29 mouse cellular contexts compared by ENCODE assay signal in the genomic region with DNA sequence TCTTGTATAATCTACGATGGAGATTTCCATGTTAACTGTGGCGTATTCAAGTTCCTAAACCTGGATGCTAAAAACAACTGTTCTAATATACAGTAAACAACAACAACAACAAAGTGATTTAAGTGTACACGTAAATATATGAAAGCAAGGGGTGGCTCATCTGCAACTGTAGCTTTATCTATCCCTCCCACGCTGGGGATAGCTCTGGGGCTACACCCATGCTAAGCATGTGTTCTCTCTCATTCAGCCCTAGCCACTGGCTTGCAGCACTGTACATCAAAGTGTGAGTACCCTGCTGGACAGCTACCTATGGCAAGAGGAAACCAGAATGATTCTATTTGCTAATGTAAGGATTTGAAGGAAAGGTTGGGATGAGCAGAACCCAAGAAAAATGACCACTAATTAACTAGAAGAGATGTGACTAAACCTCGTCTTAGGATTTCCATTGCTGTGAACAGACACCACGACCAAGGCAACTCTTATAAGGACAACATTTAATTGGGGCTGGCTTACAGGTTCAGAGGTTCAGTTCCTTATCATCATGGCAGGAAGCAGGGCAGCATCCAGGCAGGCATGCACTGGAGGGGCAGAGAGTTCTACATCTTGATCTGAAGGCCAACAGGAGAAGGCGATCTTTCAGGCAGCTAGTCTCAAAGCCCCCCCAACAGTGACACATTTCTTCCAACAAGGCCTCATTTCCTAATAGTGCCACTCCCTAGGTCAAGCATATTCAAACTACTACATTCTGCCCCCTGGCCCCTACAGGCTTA. TPM values are rescaled to one million over a fixed set of nuclear protein-coding genes. Genes with fewer than 3 reads are reported as not detected.
DNase-seq lines count a peak whose midpoint lies in the region; ATAC-seq and TF ChIP-seq lines count a peak whose summit lies in the region.
"Had no signal": no experiment of that assay in that cellular context is flagged by ENCODE, and none has a peak within 500 bp of the region (broad histone marks: within the 10 kb centered on the region; RNA-seq: fewer than 3 reads in every experiment).

No protein-coding gene starts in this region.

- WGBS in intestine, embryonic 16.5 days: 93% methylated on average over 7 of the region's 7 CpGs
- 96% methylated on average over 7 of the region's 7 CpGs for WGBS in intestine, postnatal 0 days
- WGBS in bone marrow, adult 2 months: 81% methylated on average over 7 of the region's 7 CpGs
- 53% methylated on average over 7 of the region's 7 CpGs for WGBS in liver, embryonic 15.5 days (ENCODE audit: insufficient replicate concordance)
- 97% methylated on average over 7 of the region's 7 CpGs for WGBS in forebrain, embryonic 15.5 days
- 96% methylated on average over 7 of the region's 7 CpGs for WGBS in lung, adult 2 months

- H3K27me3 ChIP-seq in intestine, embryonic 16.5 days (replicated peaks; ENCODE audit: control insufficient read depth, insufficient read depth, low read length): no peaks in the 10 kb centered on the region
- no peaks in the 10 kb centered on the region for H3K27me3 ChIP-seq in intestine, postnatal 0 days (replicated peaks; ENCODE audit: control insufficient read depth, insufficient read depth, low read length)
- no peaks in the 10 kb centered on the region for H3K27me3 ChIP-seq in liver, embryonic 15.5 days
- H3K27me3 ChIP-seq in forebrain, embryonic 15.5 days: no peaks in the 10 kb centered on the region
- H3K27me3 ChIP-seq: forebrain, embryonic 12.5 days; intestine, embryonic 15.5 days; neural tube, embryonic 13.5 days had no signal

- H3K4me1 ChIP-seq in intestine, embryonic 16.5 days (ENCODE audit: control insufficient read depth, insufficient read depth, low read length): no peaks in the 10 kb centered on the region
- H3K4me1 ChIP-seq in intestine, postnatal 0 days (replicated peaks; ENCODE audit: control insufficient read depth, insufficient read depth, low read length): no peaks in the 10 kb centered on the region
- peaks cover 2% of the 10 kb centered on the region; the same call in 1 of the 2 replicates for H3K4me1 ChIP-seq in bone marrow, adult 2 months (ENCODE audit: control insufficient read depth, insufficient read depth, low read length)
- H3K4me1 ChIP-seq in liver, embryonic 15.5 days (replicated peaks): peaks cover 48% of the 10 kb centered on the region
- no peaks in the 10 kb centered on the region for H3K4me1 ChIP-seq in forebrain, embryonic 15.5 days
- no peaks in the 10 kb centered on the region for H3K4me1 ChIP-seq in lung, adult 2 months (ENCODE audit: control insufficient read depth, insufficient read depth, low read length)
- H3K4me1 ChIP-seq: embryonic facial prominence, embryonic 10.5 days; forebrain, embryonic 12.5 days; hindbrain, embryonic 10.5 days; intestine, embryonic 15.5 days; neural tube, embryonic 13.5 days had no signal

- H3K27ac ChIP-seq in intestine, embryonic 16.5 days (ENCODE audit: low read length): no peak overlapping the region
- H3K27ac ChIP-seq in intestine, postnatal 0 days (ENCODE audit: low read depth, low read length): no peak overlapping the region
- H3K27ac ChIP-seq in bone marrow, adult 2 months (ENCODE audit: control insufficient read depth, insufficient read depth, low read depth, low read length, poor library complexity): peak overlapping the region; percentile 58; the same call in 1 of the 2 replicates
- peak overlapping the region; percentile 90 for H3K27ac ChIP-seq in liver, embryonic 15.5 days (replicated peaks)
- H3K27ac ChIP-seq in forebrain, embryonic 15.5 days (replicated peaks): no peak overlapping the region
- H3K27ac ChIP-seq: embryonic facial prominence, embryonic 10.5 days; forebrain, embryonic 12.5 days; gastrocnemius, adult 2 months; hindbrain, embryonic 10.5 days; intestine, embryonic 15.5 days; left cerebral cortex, adult 2 months; neural tube, embryonic 13.5 days had no signal

- 0 out of 2 replicates have a peak, but pooled peaks have one; percentile 58 for ATAC-seq in intestine, embryonic 16.5 days
- ATAC-seq in intestine, postnatal 0 days: no peak
- ATAC-seq in erythroid progenitor cell, adult 5-6 weeks (replicated peaks; ENCODE audit: low FRiP score, poor library complexity, severe bottlenecking): peak; percentile 100
- ATAC-seq in liver, embryonic 15.5 days (ENCODE audit: insufficient read depth): peak; percentile 99
- no peak for ATAC-seq in forebrain, embryonic 15.5 days (replicated peaks)
- ATAC-seq: CD4-positive, CD25-positive, alpha-beta regulatory T cell, adult 4 months; hindbrain, embryonic 16.5 days; intestine, embryonic 15.5 days had no signal

- no peak for TF ChIP-seq POLR2A in bone marrow, adult 2 months (IDR thresholded peaks at IDR 0.05; ENCODE audit: borderline replicate concordance, control insufficient read depth, low read depth, low read length)
- TF ChIP-seq POLR2A in lung, adult 2 months (IDR thresholded peaks at IDR 0.05; ENCODE audit: borderline replicate concordance, extremely low read depth, low read depth, low read length): no peak

- 0 out of 2 replicates have a peak, but pooled peaks cover 6% of the 10 kb centered on the region for H3K9me3 ChIP-seq in intestine, embryonic 16.5 days (ENCODE audit: control insufficient read depth, low read length)
- 0 out of 2 replicates have a peak, but pooled peaks cover 5% of the 10 kb centered on the region for H3K9me3 ChIP-seq in intestine, postnatal 0 days (ENCODE audit: control insufficient read depth)
- no peaks in the 10 kb centered on the region for H3K9me3 ChIP-seq in liver, embryonic 15.5 days (replicated peaks)
- H3K9me3 ChIP-seq in forebrain, embryonic 15.5 days: peaks cover 9% of the 10 kb centered on the region
- H3K9me3 ChIP-seq: intestine, embryonic 15.5 days had no signal

- no peak for TF ChIP-seq CTCF in intestine, postnatal 0 days (IDR thresholded peaks at IDR 0.05; ENCODE audit: low read depth)
- TF ChIP-seq CTCF in bone marrow, adult 2 months (IDR thresholded peaks at IDR 0.05; ENCODE audit: control insufficient read depth, insufficient read depth, low read length): no peak
- TF ChIP-seq CTCF in lung, adult 2 months (IDR thresholded peaks at IDR 0.05; ENCODE audit: insufficient read depth, low read length): no peak

- DNase-seq in lung, adult 2 months: no peak
- no peak for DNase-seq in adrenal gland, adult (ENCODE audit: inconsistent age in 2 of 2, low spot score in 1 of 2)
- DNase-seq: adrenal gland, postnatal 10 days; cerebellum, adult 11 months; cerebellum, adult 9-11 months; gastrocnemius, adult 2 months; heart, postnatal 10 days; kidney, postnatal 36 days; layer of hippocampus, adult 9-11 months; lung, adult 18-20 months; lung, postnatal 14 days; midbrain, embryonic 14.5 days; retina, postnatal 1 day; thymus, adult 2 months had no signal

- H3K9ac ChIP-seq in intestine, embryonic 16.5 days (ENCODE audit: low read depth, low read length): no peak overlapping the region
- H3K9ac ChIP-seq in intestine, postnatal 0 days (ENCODE audit: low read depth, low read length): no peak overlapping the region
- H3K9ac ChIP-seq in liver, embryonic 15.5 days: no peak overlapping the region
- no peak overlapping the region for H3K9ac ChIP-seq in forebrain, embryonic 15.5 days (replicated peaks)
- H3K9ac ChIP-seq: forebrain, embryonic 12.5 days; intestine, embryonic 15.5 days; neural tube, embryonic 13.5 days had no signal

- H3K4me3 ChIP-seq in intestine, embryonic 16.5 days (ENCODE audit: low read length): no peak overlapping the region
- no peak overlapping the region for H3K4me3 ChIP-seq in intestine, postnatal 0 days (ENCODE audit: low read depth, low read length)
- no peak overlapping the region for H3K4me3 ChIP-seq in bone marrow, adult 2 months (replicated peaks; ENCODE audit: control insufficient read depth, low read depth, low read length)
- no peak overlapping the region for H3K4me3 ChIP-seq in liver, embryonic 15.5 days (replicated peaks)
- no peak overlapping the region for H3K4me3 ChIP-seq in forebrain, embryonic 15.5 days
- no peak overlapping the region for H3K4me3 ChIP-seq in lung, adult 2 months (replicated peaks; ENCODE audit: extremely low read depth, low read depth, low read length)
- H3K4me3 ChIP-seq: embryonic facial prominence, embryonic 10.5 days; forebrain, embryonic 12.5 days; gastrocnemius, adult 2 months; hindbrain, embryonic 10.5 days; intestine, embryonic 15.5 days; left cerebral cortex, adult 2 months; neural tube, embryonic 13.5 days had no signal

- H3K4me2 ChIP-seq in intestine, embryonic 16.5 days (ENCODE audit: low read depth, low read length): no peak overlapping the region
- no peak overlapping the region for H3K4me2 ChIP-seq in intestine, postnatal 0 days (replicated peaks; ENCODE audit: low read depth)
- peak overlapping the region; percentile 48 for H3K4me2 ChIP-seq in liver, embryonic 15.5 days
- H3K4me2 ChIP-seq in forebrain, embryonic 15.5 days (replicated peaks): no peak overlapping the region
- H3K4me2 ChIP-seq: forebrain, embryonic 12.5 days; heart, embryonic 11.5 days; intestine, embryonic 15.5 days; neural tube, embryonic 13.5 days had no signal

- peaks cover 10% of the 10 kb centered on the region for H3K36me3 ChIP-seq in intestine, embryonic 16.5 days (ENCODE audit: control insufficient read depth, insufficient read depth, low read length)
- H3K36me3 ChIP-seq in intestine, postnatal 0 days (ENCODE audit: control insufficient read depth, insufficient read depth): 0 out of 2 replicates have a peak, but pooled peaks cover 9% of the 10 kb centered on the region
- peaks cover 37% of the 10 kb centered on the region for H3K36me3 ChIP-seq in liver, embryonic 15.5 days (replicated peaks)
- peaks cover 26% of the 10 kb centered on the region for H3K36me3 ChIP-seq in forebrain, embryonic 15.5 days

RNA-seq across cellular contexts. Expression of a gene that starts 12.5 kb away (rescaled TPM):
- polyA plus RNA-seq in intestine, embryonic 16.5 days (2015; fragmentation: Nextera tagmentation; extraction: Ambion mirVana): 10.0 and 11.4 TPM in 2 replicates
- polyA plus RNA-seq in intestine, postnatal 0 days (2015; fragmentation: Nextera tagmentation; extraction: Ambion mirVana): 10.3 and 10.9 TPM in 2 replicates
- polyA plus RNA-seq in bone marrow, adult 2 months (2011; ENCODE audit: insufficient read depth, insufficient read length, low replicate concordance, missing spikeins): 16.3 and 35.4 TPM in 2 replicates
- total RNA-seq in erythroid progenitor cell, adult 5-6 weeks (2015; ENCODE audit: low replicate concordance): 25.2 and 44.4 TPM in 2 replicates
- 40.4 and 62.9 TPM in 2 replicates for total RNA-seq in erythroid progenitor cell, adult 5-6 weeks (2017; ENCODE audit: low replicate concordance)
- 7.6 and 8.8 TPM in 2 replicates for polyA plus RNA-seq in liver, embryonic 15.5 days (2015; fragmentation: Nextera tagmentation; extraction: Ambion mirVana)
- polyA plus RNA-seq in forebrain, embryonic 15.5 days (2015; fragmentation: Nextera tagmentation; extraction: Ambion mirVana): 17.2 and 18.7 TPM in 2 replicates
- polyA plus RNA-seq in lung, adult 2 months (2012; rRNA removed): 19.3 and 22.0 TPM in 2 replicates

RNA-seq across cellular contexts. Expression of a gene that starts 55.4 kb away (rescaled TPM):
- polyA plus RNA-seq in intestine, embryonic 16.5 days (2015; fragmentation: Nextera tagmentation; extraction: Ambion mirVana): 4.6 and 5.8 TPM in 2 replicates
- 1.8 and 1.9 TPM in 2 replicates for polyA plus RNA-seq in intestine, postnatal 0 days (2015; fragmentation: Nextera tagmentation; extraction: Ambion mirVana)
- 1.1 and 2.5 TPM in 2 replicates for polyA plus RNA-seq in bone marrow, adult 2 months (2011; ENCODE audit: insufficient read depth, insufficient read length, low replicate concordance, missing spikeins)
- 1.1 TPM in 1 of 2 replicates, not detected in the other for total RNA-seq in erythroid progenitor cell, adult 5-6 weeks (2015; ENCODE audit: low replicate concordance)
- total RNA-seq in erythroid progenitor cell, adult 5-6 weeks (2017; ENCODE audit: low replicate concordance): not detected in 2 replicates
- 1.3 and 1.4 TPM in 2 replicates for polyA plus RNA-seq in liver, embryonic 15.5 days (2015; fragmentation: Nextera tagmentation; extraction: Ambion mirVana)
- polyA plus RNA-seq in forebrain, embryonic 15.5 days (2015; fragmentation: Nextera tagmentation; extraction: Ambion mirVana): 29.2 and 29.7 TPM in 2 replicates
- polyA plus RNA-seq in lung, adult 2 months (2012; rRNA removed): 15.1 and 19.0 TPM in 2 replicates

RNA-seq across cellular contexts. Expression of a gene that starts 55.6 kb away (rescaled TPM):
- polyA plus RNA-seq in intestine, embryonic 16.5 days (2015; fragmentation: Nextera tagmentation; extraction: Ambion mirVana): 9.1 and 9.2 TPM in 2 replicates
- 4.7 and 5.1 TPM in 2 replicates for polyA plus RNA-seq in intestine, postnatal 0 days (2015; fragmentation: Nextera tagmentation; extraction: Ambion mirVana)
- polyA plus RNA-seq in bone marrow, adult 2 months (2011; ENCODE audit: insufficient read depth, insufficient read length, low replicate concordance, missing spikeins): 2.7 and 7.1 TPM in 2 replicates
- total RNA-seq in erythroid progenitor cell, adult 5-6 weeks (2015; ENCODE audit: low replicate concordance): 1.3 TPM in 1 of 2 replicates, not detected in the other
- 0.64 and 5.3 TPM in 2 replicates for total RNA-seq in erythroid progenitor cell, adult 5-6 weeks (2017; ENCODE audit: low replicate concordance)
- polyA plus RNA-seq in liver, embryonic 15.5 days (2015; fragmentation: Nextera tagmentation; extraction: Ambion mirVana): 13.2 and 23.3 TPM in 2 replicates
- 14.4 and 14.7 TPM in 2 replicates for polyA plus RNA-seq in forebrain, embryonic 15.5 days (2015; fragmentation: Nextera tagmentation; extraction: Ambion mirVana)
- polyA plus RNA-seq in lung, adult 2 months (2012; rRNA removed): 13.7 and 14.7 TPM in 2 replicates

Comparison
In these comparisons a context has a peak if more than half of its experiments do, and no peak if none do; other contexts are left out.
1. ATAC-seq: peak in intestine, embryonic 16.5 days (single experiment), erythroid progenitor cell, adult 5-6 weeks (single experiment) and liver, embryonic 15.5 days (single experiment); none in intestine, postnatal 0 days (single experiment) and forebrain, embryonic 15.5 days (single experiment).
2. H3K27ac ChIP-seq: peak in bone marrow, adult 2 months (single experiment) and liver, embryonic 15.5 days (single experiment); none in intestine, embryonic 16.5 days (single experiment), intestine, postnatal 0 days (single experiment) and forebrain, embryonic 15.5 days (single experiment).